Mouse (Mus musculus): ENCODE measurements around the gene Cend1. TPM values are rescaled to one million over a fixed set of nuclear protein-coding genes. Genes with fewer than 3 reads are reported as not detected.
"Not testable (repeated sequence)": the region's sequence is repeated elsewhere in the genome, so short reads cannot be mapped to it uniquely, and the experiment has no call there.

Gene Cend1
- total RNA-seq, 1 experiment from 2014 or later, result 1.3 TPM

DNA sequence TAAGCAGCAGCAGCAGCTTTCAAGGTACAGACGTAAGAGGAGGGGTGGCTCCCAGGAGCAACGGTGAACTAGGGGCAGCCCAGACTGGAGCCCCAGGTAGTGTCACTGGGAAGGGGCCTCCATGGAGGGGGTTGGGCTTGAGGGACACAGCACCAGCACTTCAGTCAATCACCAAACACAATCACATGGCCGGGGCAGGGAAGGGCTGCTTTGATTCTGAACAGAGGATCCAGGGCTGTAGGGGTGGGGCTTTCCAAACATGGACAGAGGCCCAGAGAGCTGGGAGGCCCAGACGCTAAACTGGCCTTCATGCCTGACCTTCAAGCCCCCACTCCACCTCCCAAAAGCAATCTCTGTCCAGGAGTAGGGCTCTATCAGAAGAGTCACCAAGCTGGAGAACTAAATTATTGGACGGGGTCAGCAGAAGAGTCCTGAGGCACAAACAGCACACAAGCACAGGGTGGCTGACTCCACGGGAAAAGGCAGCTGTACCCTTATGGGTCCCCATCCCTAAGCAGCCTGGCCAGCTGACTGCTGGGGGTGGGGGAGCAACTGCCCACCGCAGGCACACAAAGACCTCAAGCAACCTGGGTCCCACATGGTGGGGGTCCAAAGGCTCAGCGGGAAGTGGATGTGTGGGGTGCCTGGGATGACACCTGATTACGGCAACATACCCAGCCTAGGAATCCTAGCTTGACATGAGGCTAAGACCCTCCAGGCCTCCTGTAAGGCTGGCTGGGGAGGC lies 721 bp upstream of the Cend1 start:
- DNase-seq, result no peak

DNA sequence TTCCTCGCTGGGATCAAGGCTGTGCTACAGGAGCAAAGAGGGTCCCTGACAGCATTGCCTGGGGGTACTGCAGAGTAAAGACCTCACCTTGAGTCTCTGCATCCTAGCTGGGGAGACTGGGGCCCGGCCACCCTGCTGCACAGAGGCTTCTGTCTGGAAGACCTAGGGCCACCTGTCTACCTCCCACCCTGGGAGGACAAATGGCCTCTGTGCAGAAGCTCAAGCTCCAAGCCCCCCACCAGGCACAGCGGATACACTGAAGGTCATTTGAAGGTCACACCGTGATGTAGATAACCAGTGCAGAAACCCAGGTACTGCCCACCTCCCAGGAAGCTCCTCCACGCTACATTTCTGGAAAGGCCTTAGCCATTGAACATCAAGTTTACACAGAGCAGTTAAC lies 590 bp downstream of the Cend1 start:
- no peak for DNase-seq

DNA sequence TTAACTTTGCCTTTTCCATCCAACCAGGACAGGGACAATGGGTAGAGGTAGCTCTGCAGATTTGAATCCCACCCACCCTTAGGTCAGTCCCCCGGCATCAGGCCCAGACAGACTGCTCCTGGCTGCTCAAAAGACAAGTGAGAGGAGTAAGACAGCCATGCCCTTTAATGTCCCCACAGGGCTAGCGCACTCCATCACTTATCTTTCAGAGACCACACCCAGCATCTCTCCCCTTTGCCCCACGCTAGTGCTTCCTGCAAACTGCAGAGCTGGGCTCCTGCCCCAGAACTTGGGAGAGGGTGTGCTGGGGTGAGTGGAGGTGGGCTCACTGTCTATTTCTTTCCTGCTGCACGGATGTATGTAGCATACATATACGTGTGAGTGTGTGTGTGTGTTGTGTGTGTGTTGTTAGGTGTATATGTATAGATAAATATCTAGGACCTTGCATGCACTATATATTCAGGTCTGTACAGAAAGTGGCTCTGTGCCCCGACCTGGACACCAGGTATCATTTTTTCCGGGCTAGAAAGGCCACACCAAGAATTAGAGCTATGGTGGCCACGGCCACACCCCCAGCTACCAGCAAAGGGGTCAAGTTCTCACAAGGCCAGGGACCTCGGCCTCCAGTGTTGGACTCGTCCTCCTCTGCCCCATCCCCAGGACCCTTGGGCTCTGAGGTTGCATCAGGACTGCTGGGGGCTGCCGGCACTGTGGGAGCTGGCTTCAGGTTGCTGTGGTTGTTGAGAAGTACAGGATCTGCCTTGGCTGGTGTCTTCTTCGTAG lies 2.2 kb downstream of the Cend1 start:
- no peak for DNase-seq

DNA sequence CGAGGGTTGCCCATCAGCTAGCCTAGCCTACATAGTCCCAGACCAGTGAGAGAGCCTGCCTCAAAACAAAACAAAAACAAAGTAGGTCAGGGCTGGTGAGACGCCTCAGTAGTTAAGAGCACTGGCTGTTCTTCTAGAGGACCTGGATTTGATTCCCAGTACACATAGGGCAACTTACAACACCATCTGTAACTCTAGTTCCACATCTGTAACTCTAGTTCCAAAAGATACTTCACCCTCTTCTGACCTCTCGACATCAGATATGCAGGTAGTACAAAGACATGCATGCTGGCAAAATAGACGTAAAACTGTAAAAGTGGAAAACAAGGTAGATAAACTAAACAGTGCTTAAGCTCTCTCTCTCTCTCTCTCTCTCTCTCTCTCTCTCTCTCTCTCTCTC lies 5.5 kb downstream of the Cend1 start:
- DNase-seq, result no peak

DNA sequence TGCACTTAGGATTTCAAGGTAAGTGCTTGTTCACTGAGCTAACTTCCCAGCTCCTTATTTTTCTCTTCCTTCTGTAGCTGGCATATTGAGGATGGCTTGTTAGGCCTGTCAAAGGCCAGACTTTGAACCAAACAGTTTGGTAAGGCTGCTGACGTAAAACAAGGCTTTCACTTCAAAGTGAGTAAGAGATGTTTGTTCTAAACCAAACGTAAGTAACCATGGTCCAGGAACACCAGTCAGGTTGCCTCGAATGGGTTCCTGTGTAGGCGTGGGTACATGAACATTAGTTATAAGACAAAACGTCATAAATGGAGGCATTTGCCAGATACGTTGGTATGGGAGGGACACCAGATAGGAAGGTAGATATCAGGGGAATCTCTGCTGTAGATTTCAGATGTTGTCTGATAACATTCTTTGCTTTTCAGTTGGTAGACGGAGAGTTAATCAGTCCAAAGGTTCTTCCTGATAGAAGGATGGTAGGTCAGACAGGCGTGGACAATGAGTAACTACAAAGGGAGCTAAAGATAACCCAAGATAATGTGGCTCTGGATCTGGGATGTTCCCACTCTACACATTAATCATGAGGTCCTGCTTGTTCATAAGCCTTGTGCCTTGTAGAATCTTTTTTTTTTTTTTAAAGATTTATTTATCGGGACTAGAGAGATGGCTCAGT lies 9.1 kb downstream of the Cend1 start:
- no peak for DNase-seq

DNA sequence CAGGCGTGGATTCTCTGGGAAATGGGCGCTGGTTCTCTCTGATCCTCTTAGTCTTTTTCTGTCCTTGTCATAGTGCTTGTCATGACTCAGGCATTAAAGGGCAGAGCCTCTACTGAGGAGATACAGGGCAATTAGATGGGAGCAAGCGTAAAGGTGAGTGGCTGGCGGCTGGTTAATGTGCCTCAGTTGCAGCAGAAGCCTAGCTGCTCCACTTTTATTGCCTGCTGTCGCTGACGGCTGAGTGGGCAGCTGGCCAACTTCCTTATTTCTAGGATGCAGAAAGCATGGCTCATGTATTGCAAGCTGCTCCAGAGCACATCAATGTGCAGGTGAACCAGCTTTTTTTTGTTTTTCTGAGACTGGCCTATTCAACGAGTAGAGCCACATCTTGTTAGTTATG lies 10.3 kb downstream of the Cend1 start:
- no peak for DNase-seq

DNA sequence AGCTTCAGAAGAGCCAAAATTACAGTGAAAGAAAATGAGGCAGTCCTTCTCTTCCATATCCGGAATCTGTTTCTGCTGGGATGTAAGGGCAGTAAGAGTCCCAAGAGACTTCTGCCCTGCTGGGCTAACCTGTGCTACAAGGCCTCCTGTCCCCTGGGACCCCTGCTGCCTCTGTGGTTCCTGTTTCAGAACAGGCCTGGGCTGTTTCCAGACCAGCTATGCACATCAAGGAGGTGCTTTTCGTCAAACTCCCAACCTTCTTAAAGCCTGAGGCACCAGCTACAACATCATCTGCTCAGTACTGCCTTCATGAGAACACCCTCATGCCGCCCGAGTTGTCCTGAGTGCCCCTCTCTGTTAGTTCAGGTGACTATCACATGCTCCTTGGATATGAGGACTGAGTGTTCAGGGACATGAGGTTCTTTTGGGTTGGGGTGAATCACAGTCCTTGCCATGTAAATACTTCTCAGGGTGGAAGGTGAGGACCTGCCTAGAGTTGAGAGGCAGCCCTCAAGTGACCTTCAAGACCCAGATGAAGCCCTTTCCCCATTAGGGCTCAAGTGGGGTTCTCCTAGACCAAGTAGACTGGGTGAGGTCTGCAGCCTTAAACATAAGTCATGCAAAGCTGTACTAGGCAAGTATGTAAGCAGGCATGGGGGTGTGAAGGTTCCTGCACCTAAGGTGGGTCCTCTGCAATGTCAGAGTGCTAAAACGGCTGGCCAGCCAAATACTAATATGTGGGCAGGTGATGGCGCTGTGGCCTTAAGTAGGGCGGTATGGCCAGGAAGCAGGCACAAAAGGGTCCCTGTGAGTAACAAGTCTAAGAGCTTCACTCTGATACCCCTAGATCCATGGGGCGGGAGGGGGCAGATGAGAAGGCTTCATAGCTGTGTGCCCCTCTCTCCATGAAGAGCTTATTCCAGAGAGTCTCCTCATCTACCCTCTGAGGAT lies 11.3 kb downstream of the Cend1 start:
- DNase-seq, result no peak

DNA sequence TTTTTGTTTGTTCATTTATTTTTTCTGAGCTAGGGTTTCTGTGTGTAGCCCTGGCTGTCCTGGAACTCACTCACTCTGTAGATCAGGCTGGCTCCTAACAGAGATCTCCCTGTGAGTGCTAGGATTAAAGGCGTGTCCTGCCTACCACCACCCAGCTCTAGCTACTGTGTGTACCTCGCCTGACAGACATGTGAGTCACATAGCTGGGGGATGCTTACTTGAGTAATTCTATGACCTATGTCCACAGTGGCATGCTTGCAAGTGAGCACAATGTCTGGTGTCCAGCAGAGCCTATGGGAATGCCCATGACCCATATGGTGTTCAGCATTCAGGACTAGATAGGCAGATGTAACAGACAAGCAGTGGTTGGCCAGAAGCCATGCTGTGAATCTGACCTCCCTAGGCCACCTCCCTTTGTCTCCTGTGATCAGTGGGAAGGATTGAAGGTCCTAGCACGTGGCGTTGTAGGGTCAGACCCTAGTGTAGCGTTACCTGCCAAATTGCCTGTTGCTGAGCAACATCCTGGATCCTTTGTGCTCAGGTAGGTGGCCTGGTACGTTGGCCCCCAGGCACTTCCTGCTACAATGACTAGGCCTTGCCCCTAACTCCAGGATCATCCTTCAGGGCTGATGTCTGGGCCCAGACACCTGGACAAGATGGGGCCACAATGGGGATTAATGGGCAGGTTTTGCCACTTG lies 13.0 kb downstream of the Cend1 start:
- no peak for DNase-seq

DNA sequence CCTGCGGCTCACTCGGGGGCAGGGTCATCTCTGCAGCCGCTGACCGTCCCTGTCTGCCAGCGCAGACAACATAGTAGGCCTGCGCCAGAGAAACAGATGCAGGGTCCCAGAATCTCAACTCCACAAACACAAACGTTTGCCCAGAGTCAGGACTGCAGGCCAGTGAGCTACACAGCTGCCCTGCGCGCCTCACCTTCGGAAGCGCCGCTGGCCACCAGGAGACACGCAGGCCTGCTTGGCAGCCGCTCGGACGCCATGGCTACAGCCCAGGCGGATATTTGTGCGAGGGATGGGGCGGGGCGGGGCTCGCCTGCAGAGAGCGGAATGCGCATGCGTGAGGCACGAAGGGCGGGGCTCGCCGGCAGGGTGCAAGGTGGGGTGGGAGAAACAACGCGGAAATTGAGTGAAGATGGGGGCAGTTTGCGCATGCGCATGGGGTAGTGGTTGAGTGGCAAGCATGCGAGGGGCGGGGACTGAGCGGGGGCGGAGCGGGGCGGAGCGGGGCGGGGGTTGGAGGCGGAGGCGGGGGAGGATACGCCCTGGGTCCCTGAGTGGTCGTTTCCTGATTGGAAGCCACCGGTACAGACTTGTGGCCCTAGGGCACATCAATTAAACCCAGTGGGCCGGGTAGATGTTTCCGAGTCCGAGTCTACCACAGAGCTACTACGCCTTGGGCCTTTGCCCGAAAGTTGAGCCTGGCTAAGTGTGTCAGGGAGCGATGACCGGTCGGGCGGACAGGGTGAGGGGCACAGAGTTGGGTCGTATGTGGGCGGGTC lies 15.3 kb downstream of the Cend1 start, which contains the start of gene Gatd1:
TSS of gene Gatd1 (minus strand) at position 328 of the 776 bp plus-strand sequence.
- peak; percentile 100 for DNase-seq

DNA sequence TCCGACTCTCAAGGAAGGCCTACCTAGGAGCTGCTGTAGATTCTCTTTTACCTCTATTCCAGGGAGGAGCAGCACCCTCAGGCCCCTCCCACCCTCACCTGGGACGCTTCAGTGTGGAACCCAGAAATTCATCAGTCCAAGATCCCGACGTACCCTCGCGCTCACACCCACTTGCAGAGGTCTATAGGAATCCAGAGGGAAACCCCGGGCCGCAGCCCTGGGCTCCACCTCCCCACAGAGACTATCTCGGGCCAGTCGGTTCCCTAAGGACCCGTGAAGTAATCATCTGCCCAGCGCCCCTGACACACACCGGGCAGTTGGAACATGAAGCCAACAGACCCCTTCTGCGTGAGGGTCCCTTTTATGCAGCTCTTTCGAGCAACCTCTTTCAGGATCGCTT lies 16.0 kb downstream of the Cend1 start:
- DNase-seq, result peak; percentile 19

DNA sequence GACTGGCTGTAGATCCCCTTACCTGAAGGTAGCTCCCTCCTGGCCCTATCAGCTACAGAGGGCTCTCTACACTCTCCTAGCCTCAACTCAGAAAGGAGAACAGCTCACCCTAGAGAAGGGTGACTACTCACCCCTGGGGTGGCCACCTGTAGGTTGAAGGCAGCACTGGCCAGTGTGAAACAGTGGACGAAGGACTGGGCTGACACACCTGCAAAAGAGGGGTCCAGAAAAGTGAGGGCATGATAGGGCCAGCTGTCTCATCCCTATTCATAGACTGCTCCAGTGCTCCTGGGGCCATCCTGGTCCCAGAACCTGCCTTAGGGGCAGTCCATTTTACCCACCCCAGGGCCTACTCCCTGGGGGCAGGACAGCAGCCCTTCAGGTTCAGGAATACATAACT lies 17.6 kb downstream of the Cend1 start:
- no peak for DNase-seq

DNA sequence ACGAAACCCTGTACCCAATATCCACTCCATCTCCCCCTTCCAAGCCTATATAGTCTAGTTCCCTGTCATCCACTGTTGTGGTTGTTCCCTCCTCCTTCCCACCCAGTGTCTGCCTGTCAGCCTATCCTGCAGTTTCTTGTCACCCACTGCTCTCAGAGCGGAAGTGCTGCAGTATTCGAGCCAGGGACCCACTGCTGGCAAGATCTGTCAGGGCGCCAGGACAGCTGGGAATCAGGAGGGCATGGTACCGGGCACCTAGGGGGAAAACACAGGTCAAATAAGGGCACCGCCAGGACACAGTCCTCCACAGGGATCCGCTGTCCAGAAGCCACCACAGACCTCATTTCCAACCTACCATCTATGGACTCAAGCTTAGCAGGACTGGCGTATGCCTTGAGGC lies 18.7 kb downstream of the Cend1 start:
- DNase-seq, result no peak

DNA sequence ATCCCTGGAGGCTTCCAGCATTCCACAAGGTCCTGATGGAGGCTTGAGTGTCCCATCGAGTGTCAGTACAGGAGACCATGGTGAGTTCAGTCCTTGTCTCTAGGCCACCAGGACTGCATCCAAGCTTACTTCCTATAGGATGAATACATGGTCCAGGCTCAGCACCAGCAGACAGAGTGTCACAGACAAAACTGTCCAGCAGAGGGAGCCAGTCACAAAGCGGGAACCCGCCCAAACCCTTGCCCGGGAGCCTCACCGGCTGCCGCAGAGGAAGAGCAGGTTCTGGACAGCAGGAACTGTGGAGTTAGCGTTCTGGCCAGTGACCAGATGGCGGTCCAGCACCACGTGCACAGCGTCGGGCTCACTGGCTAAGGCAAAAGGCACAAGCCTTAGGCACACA lies 20.5 kb downstream of the Cend1 start:
- DNase-seq, result peak; percentile 89

DNA sequence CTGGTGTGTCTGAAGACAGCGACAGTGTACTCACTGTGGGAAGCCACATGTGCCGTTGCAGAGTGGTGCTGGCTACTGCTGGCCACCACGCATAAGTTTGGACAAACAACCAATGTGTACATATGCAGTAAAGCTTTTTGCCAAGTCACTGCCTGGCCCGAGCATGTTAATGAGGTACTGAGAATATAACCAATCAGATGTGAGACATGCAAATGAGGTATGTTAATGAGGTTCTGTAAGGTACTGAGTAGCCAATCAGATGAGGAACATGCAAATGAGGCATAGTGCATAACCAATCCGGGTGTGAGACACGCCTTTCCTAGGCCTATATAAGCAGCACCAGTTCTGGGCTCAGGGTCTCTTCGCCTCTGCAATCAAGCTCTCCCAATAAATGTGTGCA lies 21.6 kb downstream of the Cend1 start:
- not testable (repeated sequence) for DNase-seq

DNA sequence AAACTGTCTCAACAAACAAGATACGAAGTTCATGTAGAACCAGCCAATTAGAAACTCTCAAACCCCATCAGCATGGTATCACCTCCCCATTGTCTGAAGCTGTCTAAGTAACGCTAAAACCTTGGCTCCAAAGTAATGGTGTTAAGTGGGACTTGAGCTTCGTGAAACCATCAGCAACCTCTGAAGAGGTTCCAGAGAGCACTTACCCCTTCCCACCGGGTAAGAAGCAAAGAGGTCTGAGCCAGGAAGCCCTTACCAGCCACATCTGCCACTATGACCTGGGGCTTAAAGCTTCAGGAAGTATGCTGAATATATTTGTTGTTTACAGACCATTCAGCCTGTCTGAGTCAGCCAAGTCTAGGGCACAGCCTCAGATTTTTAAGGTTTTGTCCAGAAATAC lies 23.8 kb downstream of the Cend1 start:
- no peak for DNase-seq

DNA sequence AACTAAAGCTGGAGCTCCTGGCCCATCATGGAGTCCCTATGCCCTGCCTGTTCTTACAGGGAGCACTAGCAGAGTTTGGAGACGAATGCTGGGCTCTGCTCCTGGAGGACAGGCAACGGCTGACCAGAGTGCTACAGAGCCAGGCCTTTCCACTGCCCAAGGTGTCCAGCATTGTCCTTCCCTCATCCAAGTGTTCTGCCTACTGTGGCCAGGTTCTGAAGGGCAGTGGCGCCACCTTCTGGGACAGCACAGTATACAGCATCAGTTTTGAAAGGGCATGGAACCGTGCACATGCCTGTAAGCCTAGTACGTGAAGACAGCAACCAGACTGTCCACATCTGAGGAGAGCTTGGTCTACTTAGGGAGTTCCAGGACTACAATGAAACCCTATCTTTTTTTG lies 26.0 kb downstream of the Cend1 start:
- peak; percentile 68 for DNase-seq

DNA sequence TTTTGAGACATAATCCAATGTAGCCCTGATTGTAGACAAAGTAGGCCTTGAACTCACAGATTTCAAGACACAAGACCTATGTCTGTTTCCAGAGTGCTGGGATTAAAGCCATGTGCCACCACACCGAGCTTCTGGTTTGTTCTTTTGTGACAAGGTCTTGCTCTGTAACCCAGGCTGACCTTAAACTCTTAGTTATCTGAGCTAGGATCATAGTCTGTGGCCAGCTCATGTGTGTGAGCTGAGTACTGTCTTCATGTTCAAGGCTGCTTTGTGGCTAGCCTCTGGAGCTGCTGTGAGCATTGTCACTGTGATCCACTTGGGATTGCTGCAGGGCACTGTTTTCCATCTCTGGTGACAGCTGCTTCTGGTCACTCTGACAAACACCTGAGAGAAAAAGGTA lies 33.9 kb downstream of the Cend1 start:
- DNase-seq, result no peak

DNA sequence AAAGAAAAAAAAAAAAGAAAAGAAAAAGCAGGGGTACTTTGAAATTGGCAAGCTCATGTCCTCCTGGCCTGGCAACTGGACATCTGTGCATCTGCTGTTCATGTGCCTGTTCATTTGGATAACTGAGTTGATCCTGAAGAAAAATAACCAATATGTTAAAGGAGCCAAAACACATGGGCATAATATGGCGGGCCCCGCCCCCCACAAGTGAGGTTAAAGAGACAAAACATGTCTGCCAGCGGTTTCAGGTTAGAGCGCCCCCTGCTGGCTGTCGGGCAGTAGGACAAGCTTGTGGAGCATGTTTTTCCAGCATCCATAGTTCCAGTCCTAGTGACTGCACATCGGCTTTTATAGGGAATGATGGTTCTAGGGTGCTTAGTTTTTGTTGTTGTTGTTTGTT lies 34.5 kb downstream of the Cend1 start:
- peak; percentile 81 for DNase-seq

DNA sequence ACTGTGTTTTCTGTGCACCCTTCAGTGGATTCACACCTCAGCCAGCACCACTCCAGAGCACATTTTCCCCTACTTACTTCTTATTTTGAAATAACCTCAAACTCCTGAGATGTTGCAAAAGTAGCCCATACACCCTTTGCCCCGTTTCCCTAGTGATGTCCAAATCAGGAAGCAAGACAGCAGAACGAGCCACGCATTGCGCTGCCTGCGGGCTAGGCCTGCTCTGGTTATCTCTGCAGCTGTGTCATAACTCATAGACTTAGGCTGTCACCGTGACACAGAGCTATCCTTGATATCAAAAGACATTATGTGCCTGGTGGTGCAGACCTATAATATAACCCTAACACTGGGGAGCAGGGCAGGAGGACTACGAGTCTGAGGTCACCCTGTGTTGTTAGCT lies 35.1 kb downstream of the Cend1 start:
- no peak for DNase-seq

DNA sequence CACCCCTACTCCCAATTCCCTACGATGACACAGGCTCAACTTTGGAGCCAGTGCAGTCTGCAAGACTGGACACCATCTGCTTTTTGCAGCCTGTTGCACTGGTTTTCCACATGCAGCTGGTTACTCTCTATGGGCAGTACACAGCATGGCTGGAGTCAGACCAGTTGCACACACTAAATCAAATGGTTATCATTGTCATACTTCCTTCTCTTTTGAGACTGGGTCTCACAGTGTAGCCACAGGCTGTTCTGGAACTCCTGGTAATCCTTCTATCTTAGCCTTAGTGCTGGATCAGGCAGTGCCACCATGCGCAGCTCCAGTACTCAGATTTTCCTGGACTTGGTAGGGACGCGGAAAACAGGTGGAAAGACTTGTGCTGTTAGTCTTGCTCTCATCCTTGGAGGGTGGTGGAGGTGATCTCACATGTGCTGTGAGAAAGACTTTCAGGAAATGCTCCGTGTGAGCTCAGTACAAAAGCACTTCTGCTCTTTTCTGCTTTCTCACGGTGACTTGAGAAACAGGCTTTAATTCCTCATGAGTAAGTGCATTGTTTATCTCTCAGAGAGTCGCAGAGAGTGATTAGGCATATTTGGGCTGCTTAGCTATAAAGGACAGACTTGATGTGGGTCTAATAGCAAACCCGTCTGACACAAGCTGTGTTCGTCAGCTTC lies 36.6 kb downstream of the Cend1 start:
- DNase-seq, result no peak
